ENCODE assay signal across 25 mouse cellular contexts in genomic region chr4:135323021-135323420, GRCm38 (mm10).
"Had no signal": no experiment of that assay in that cellular context is flagged by ENCODE, and none has a peak within 500 bp of the region (broad histone marks: within the 10 kb centered on the region; RNA-seq: fewer than 3 reads in every experiment).

No protein-coding gene starts in this region.

- H3K4me1 ChIP-seq: heart, embryonic 13.5 days; heart, embryonic 15.5 days; hindbrain, embryonic 13.5 days; hindbrain, embryonic 15.5 days; kidney, embryonic 15.5 days; limb, embryonic 13.5 days; limb, embryonic 15.5 days had no signal

- H3K27ac ChIP-seq: heart, adult 2 months; heart, embryonic 13.5 days; heart, embryonic 15.5 days; hindbrain, embryonic 13.5 days; hindbrain, embryonic 15.5 days; hindbrain, postnatal 0 days; kidney, embryonic 15.5 days; kidney, postnatal 0 days; limb, embryonic 13.5 days; limb, embryonic 15.5 days; liver, embryonic 12.5 days; liver, embryonic 14.5 days had no signal

- H3K4me3 ChIP-seq: heart, adult 2 months; heart, embryonic 13.5 days; heart, embryonic 15.5 days; hindbrain, embryonic 13.5 days; hindbrain, embryonic 15.5 days; kidney, embryonic 15.5 days; limb, embryonic 13.5 days; limb, embryonic 15.5 days; liver, embryonic 12.5 days had no signal

- H3K9me3 ChIP-seq: heart, embryonic 13.5 days; heart, embryonic 15.5 days; hindbrain, embryonic 13.5 days; hindbrain, embryonic 15.5 days; kidney, embryonic 15.5 days; limb, embryonic 13.5 days; limb, embryonic 15.5 days; liver, embryonic 12.5 days had no signal

- ATAC-seq: hindbrain, postnatal 0 days; intestine, embryonic 16.5 days; liver, embryonic 12.5 days had no signal

- DNase-seq: heart, adult 11 months; heart, adult 2 months; heart, postnatal 14 days; heart, postnatal 36 days; kidney, adult 11 months; kidney, adult 2 months; kidney, adult 9 months; kidney, postnatal 14 days; kidney, postnatal 36 days; layer of hippocampus, adult 9-11 months; layer of hippocampus, postnatal 36 days; left cerebral cortex, postnatal 4 days had no signal

- H3K9ac ChIP-seq: heart, embryonic 13.5 days; heart, embryonic 15.5 days; hindbrain, embryonic 13.5 days; hindbrain, embryonic 15.5 days; kidney, embryonic 15.5 days; limb, embryonic 13.5 days; limb, embryonic 15.5 days; liver, embryonic 12.5 days; liver, embryonic 14.5 days had no signal

- H3K27me3 ChIP-seq: heart, embryonic 13.5 days; heart, embryonic 15.5 days; hindbrain, embryonic 13.5 days; hindbrain, embryonic 15.5 days; kidney, embryonic 15.5 days; limb, embryonic 13.5 days; limb, embryonic 15.5 days; liver, embryonic 12.5 days had no signal

- H3K4me2 ChIP-seq: heart, embryonic 11.5 days; heart, embryonic 13.5 days; heart, embryonic 15.5 days; hindbrain, embryonic 13.5 days; hindbrain, embryonic 15.5 days; kidney, embryonic 15.5 days; limb, embryonic 13.5 days; limb, embryonic 15.5 days; liver, embryonic 12.5 days had no signal
